11 mouse cellular contexts compared by ENCODE assay signal in the genomic region with DNA sequence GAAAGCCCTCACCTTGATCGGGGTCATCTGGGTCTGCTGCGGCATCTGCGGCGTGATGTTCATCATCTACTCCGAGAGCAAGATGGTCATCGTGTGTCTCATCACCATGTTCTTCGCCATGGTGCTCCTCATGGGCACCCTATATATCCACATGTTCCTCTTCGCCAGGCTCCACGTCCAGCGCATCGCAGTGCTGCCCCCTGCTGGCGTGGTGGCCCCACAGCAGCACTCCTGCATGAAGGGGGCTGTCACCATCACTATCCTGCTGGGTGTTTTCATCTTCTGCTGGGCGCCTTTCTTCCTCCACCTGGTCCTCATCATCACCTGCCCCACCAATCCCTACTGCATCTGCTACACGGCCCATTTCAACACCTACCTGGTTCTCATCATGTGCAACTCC. TPM values are rescaled to one million over a fixed set of nuclear protein-coding genes. Genes with fewer than 3 reads are reported as not detected.
DNase-seq lines count a peak whose midpoint lies in the region; ATAC-seq and TF ChIP-seq lines count a peak whose summit lies in the region.
"Had no signal": no experiment of that assay in that cellular context is flagged by ENCODE, and none has a peak within 500 bp of the region (broad histone marks: within the 10 kb centered on the region; RNA-seq: fewer than 3 reads in every experiment).

No protein-coding gene starts in this region.

- no peaks in the 10 kb centered on the region for H3K9me3 ChIP-seq in liver, embryonic 11.5 days (ENCODE audit: control insufficient read depth, low read length)
- H3K9me3 ChIP-seq: midbrain, embryonic 10.5 days had no signal

- peaks cover 21% of the 10 kb centered on the region for H3K27me3 ChIP-seq in liver, embryonic 11.5 days (replicated peaks; ENCODE audit: control insufficient read depth, insufficient read depth, low read length)

- H3K4me2 ChIP-seq in liver, embryonic 11.5 days, result no peak overlapping the region

- peak; percentile 15 for DNase-seq in CD4-positive, CD25-positive, alpha-beta regulatory T cell, adult 2 months (ENCODE audit: low read depth, low spot score)
- no peak for DNase-seq in layer of hippocampus, adult 2 months (ENCODE audit: low spot score in 2 of 2)
- no peak for DNase-seq in layer of hippocampus, adult 11-12 months (ENCODE audit: low spot score)
- peak; percentile 39 for DNase-seq in R1 (ENCODE audit: low read depth, low spot score)
- DNase-seq in liver, embryonic 11.5 days (ENCODE audit: low spot score), result no peak
- DNase-seq in adipocyte (ENCODE audit: low spot score), result no peak
- no peak for DNase-seq in embryo, embryonic 9.5 days (ENCODE audit: extremely low spot score)
- DNase-seq: gastrocnemius, postnatal 25 days had no signal

- 78% methylated on average over 14 of the region's 14 CpGs for WGBS in liver, embryonic 11.5 days

- no peak overlapping the region for H3K4me3 ChIP-seq in layer of hippocampus, adult 2 months
- no peak overlapping the region for H3K4me3 ChIP-seq in liver, embryonic 11.5 days (ENCODE audit: low read depth, low read length)
- H3K4me3 ChIP-seq: midbrain, embryonic 10.5 days had no signal

- H3K27ac ChIP-seq in layer of hippocampus, adult 2 months, result no peak overlapping the region
- H3K27ac ChIP-seq in liver, embryonic 11.5 days (ENCODE audit: low read depth, low read length), result no peak overlapping the region
- H3K27ac ChIP-seq: midbrain, embryonic 10.5 days had no signal

- ATAC-seq in CD4-positive, CD25-positive, alpha-beta regulatory T cell, adult 4 months, result no peak
- peak; percentile 29; the same call in 1 of the 2 replicates for ATAC-seq in liver, embryonic 11.5 days (replicated peaks; ENCODE audit: low FRiP score)
- ATAC-seq: hindbrain, embryonic 16.5 days had no signal

- no peaks in the 10 kb centered on the region for H3K4me1 ChIP-seq in liver, embryonic 11.5 days (replicated peaks; ENCODE audit: control insufficient read depth, insufficient read depth, low read length)

- no peak overlapping the region for H3K9ac ChIP-seq in liver, embryonic 11.5 days (ENCODE audit: low read depth, low read length)

- peak; percentile 77 for TF ChIP-seq CTCF in layer of hippocampus, adult 2 months (conservative IDR thresholded peaks at IDR 0.05)

- H3K36me3 ChIP-seq in liver, embryonic 11.5 days (ENCODE audit: control insufficient read depth, insufficient read depth, low read length), result no peaks in the 10 kb centered on the region
- H3K36me3 ChIP-seq: midbrain, embryonic 10.5 days had no signal

RNA-seq across cellular contexts. Expression of gene Mc3r, which starts 1.0 kb away (rescaled TPM):
- not detected for polyA plus RNA-seq in CD4-positive, CD25-positive, alpha-beta regulatory T cell, adult 4 months (2017; shearing (Covaris generic))
- not detected for total RNA-seq in layer of hippocampus, adult 2 months (2021)
- 0.06 and 0.08 TPM in 2 replicates for polyA plus RNA-seq in liver, embryonic 11.5 days (2014; fragmentation: Nextera tagmentation; extraction: Ambion mirVana)
- total RNA-seq: gastrocnemius, postnatal 25 days had no signal
- polyA plus RNA-seq: midbrain, embryonic 10.5 days had no signal

Comparison
In these comparisons a context has a peak if more than half of its experiments do, and no peak if none do; other contexts are left out.
1. DNase-seq: peak in CD4-positive, CD25-positive, alpha-beta regulatory T cell, adult 2 months (single experiment) and R1 (single experiment); none in layer of hippocampus, adult 2 months (0 of 2), layer of hippocampus, adult 11-12 months (single experiment), liver, embryonic 11.5 days (single experiment), adipocyte (single experiment) and embryo, embryonic 9.5 days (single experiment).